Mouse (Mus musculus): Measurements from ENCODE around the gene Relb. TPM values are rescaled to one million over a fixed set of nuclear protein-coding genes. Genes with fewer than 3 reads are reported as not detected.
A peak's percentile ranks its signal among the peaks of the same experiment; 100 is the strongest.

Relb gene
- polyA plus RNA-seq, 1 experiment from 2014 or later, result 9.6 TPM

DNA sequence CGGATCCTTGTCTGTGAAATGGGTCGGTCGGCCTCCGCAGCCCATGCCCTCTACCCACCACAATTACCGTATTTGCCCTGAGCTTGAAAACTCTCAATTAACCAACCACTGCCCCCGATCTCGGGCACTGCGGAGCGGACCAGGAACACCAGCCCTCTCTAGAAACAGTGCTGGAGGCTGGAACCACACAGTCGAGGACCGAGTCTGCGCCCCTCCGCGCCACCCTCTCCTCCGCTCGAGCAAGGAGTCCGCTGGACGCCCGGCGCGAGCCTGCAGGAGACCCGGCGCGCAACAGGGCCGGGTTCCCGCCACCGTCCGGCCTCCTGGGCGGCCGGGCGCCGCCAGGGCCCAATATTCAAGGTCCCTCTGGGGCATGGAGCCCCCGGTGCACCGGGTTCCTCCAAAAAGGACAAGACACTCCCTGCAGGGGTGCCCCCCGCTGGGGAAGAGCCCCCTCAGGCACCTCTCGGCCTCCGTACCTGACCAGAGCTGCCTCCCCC, 35.3 kb upstream of the Relb start:
- Histone ChIP-seq H3K27me3 (no peaks in the 10 kb centered on the region), H3K4me2 (replicated peaks) (peak overlapping the region; percentile 93), H3K4me3 (peak overlapping the region; percentile 100), H3K9me3 (no peaks in the 10 kb centered on the region), H3K36me3 (peaks cover 19% of the 10 kb centered on the region), H3K27ac (peak overlapping the region; percentile 58; the same call in 1 of the 2 replicates), H3K9ac (peak overlapping the region; percentile 100), H3K4me1 (peaks cover 24% of the 10 kb centered on the region)
- ATAC-seq (ENCODE audit: low FRiP score, low read depth), result peak; percentile 38
- under 1% methylated on average over 37 of the region's 37 CpGs for WGBS

GRCm38 (mm10) chr7:19663940-19664339, 34.7 kb upstream of the Relb start:
- no peaks in the 10 kb centered on the region for H3K9me3 ChIP-seq
- no peaks in the 10 kb centered on the region for H3K27me3 ChIP-seq
- H3K4me1 ChIP-seq, result peaks cover 20% of the 10 kb centered on the region
- 15% methylated on average over 8 of the region's 8 CpGs for WGBS
- H3K27ac ChIP-seq, result no peak overlapping the region
- peaks cover 19% of the 10 kb centered on the region for H3K36me3 ChIP-seq
- H3K4me3 ChIP-seq, result peak overlapping the region; percentile 100
- no peak for ATAC-seq (ENCODE audit: low FRiP score, low read depth)
- H3K9ac ChIP-seq, result peak overlapping the region; percentile 100
- H3K4me2 ChIP-seq (replicated peaks), result peak overlapping the region; percentile 93

DNA sequence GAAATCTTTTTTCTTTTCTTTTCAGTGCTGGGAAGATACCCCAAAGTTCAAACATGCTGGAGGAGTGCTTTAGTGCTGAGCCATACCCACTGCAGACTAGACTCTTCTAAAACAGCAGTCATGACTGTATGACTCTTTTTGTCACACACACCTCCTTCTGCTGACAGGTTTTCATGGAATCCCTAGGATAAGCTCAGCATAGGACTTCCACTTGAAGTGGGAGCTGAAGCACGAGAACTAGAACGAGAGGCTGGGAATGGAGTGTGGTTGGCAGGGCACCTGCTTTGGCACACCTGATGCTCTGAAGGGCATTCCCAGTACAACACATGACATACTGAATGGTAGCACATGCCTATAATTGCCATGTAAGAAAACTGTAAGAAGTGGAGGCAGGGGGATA, 23.4 kb upstream of the Relb start:
- no peaks in the 10 kb centered on the region for H3K9me3 ChIP-seq
- H3K4me3 ChIP-seq, result no peak overlapping the region
- no peaks in the 10 kb centered on the region for H3K27me3 ChIP-seq
- H3K4me1 ChIP-seq, result no peaks in the 10 kb centered on the region
- no peak for ATAC-seq (ENCODE audit: low FRiP score, low read depth)
- H3K9ac ChIP-seq, result no peak overlapping the region
- WGBS, result 93% methylated on average over 2 of the region's 2 CpGs
- H3K36me3 ChIP-seq, result peaks cover 79% of the 10 kb centered on the region
- H3K4me2 ChIP-seq (replicated peaks), result no peak overlapping the region
- no peak overlapping the region for H3K27ac ChIP-seq

- ATAC-seq (ENCODE audit: low FRiP score, low read depth), result no peak
- no peak overlapping the region for H3K27ac ChIP-seq
- no peak overlapping the region for H3K9ac ChIP-seq
- H3K27me3 ChIP-seq, result no peaks in the 10 kb centered on the region
- H3K36me3 ChIP-seq, result peaks cover 89% of the 10 kb centered on the region
- no peaks in the 10 kb centered on the region for H3K9me3 ChIP-seq
- WGBS, result 88% methylated on average over 6 of the region's 6 CpGs
- H3K4me2 ChIP-seq (replicated peaks), result no peak overlapping the region
- H3K4me1 ChIP-seq, result no peaks in the 10 kb centered on the region
- no peak overlapping the region for H3K4me3 ChIP-seq
These were observed 22.0 kb upstream of the Relb start for GRCm38 (mm10) chr7:19651063-19651786.

- no peak for ATAC-seq (ENCODE audit: low FRiP score, low read depth)
- Histone ChIP-seq H3K36me3 (peaks cover 100% of the 10 kb centered on the region), H3K4me2 (replicated peaks) (no peak overlapping the region), H3K4me3 (no peak overlapping the region), H3K27me3 (no peaks in the 10 kb centered on the region), H3K27ac (no peak overlapping the region), H3K4me1 (no peaks in the 10 kb centered on the region), H3K9ac (no peak overlapping the region), H3K9me3 (no peaks in the 10 kb centered on the region)
- 94% methylated on average over 4 of the region's 4 CpGs for WGBS
These were observed 12.0 kb upstream of the Relb start for GRCm38 (mm10) chr7:19641223-19641622.

DNA sequence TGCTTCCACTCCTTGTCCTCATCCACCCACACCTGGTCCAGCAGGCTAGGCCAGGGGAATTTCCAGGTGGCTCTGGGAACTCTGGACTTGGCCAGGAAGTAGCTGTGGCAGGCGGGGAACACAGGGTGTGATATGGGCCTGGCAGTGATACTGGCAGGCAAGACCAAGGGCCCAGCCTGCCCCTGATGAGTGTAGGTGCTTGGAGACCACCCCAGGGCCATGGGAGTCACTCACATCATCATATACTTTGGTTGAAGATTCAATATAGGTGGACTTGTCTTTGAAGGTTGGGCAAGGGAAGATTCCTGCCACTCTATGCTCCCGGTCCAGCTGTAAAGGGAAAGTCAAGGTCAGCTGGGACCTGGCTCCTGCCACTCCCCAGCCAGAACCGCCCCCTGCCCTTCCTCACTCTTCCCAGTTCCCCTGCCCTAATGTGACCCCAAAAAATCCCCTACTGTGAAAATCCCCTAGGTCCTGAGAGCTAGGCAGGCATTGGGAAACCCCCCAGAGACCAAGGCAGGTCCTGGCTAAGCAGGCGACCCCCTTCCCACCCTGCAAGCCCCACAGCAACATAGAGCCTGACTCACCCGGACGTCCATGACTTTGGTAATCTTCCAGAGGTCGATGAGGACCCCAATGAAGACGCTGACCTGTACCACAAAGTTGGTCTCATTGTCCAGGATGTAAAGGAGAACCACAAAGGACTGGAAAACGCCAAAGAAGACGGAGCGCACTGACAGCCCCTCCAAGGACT, 6.0 kb upstream of the Relb start:
- Histone ChIP-seq H3K4me3 (no peak overlapping the region), H3K27ac (no peak overlapping the region), H3K36me3 (peaks cover 85% of the 10 kb centered on the region), H3K9ac (no peak overlapping the region), H3K9me3 (no peaks in the 10 kb centered on the region), H3K27me3 (no peaks in the 10 kb centered on the region), H3K4me2 (replicated peaks) (no peak overlapping the region), H3K4me1 (no peaks in the 10 kb centered on the region)
- 86% methylated on average over 11 of the region's 11 CpGs for WGBS
- no peak for ATAC-seq (ENCODE audit: low FRiP score, low read depth)

GRCm38 (mm10) chr7:19634591-19634990, 5.4 kb upstream of the Relb start:
- 94% methylated on average over 2 of the region's 2 CpGs for WGBS

GRCm38 (mm10) chr7:19633855-19634254, 4.6 kb upstream of the Relb start:
- no peak overlapping the region for H3K9ac ChIP-seq
- H3K27me3 ChIP-seq, result no peaks in the 10 kb centered on the region
- 95% methylated on average over 15 of the region's 15 CpGs for WGBS
- H3K4me3 ChIP-seq, result no peak overlapping the region
- no peak overlapping the region for H3K4me2 ChIP-seq (replicated peaks)
- H3K27ac ChIP-seq, result no peak overlapping the region
- H3K36me3 ChIP-seq, result peaks cover 71% of the 10 kb centered on the region
- H3K9me3 ChIP-seq, result no peaks in the 10 kb centered on the region
- H3K4me1 ChIP-seq, result no peaks in the 10 kb centered on the region
- ATAC-seq (ENCODE audit: low FRiP score, low read depth), result no peak

More at GRCm38 (mm10) chr7:19634591-19634990, 5.4 kb upstream of the Relb start:
- Histone ChIP-seq H3K9me3 (no peaks in the 10 kb centered on the region), H3K4me1 (no peaks in the 10 kb centered on the region), H3K27me3 (no peaks in the 10 kb centered on the region), H3K27ac (no peak overlapping the region), H3K36me3 (peaks cover 79% of the 10 kb centered on the region), H3K4me3 (no peak overlapping the region), H3K9ac (no peak overlapping the region), H3K4me2 (replicated peaks) (no peak overlapping the region)
- ATAC-seq (ENCODE audit: low FRiP score, low read depth), result no peak

- Histone ChIP-seq H3K4me3 (no peak overlapping the region), H3K9me3 (no peaks in the 10 kb centered on the region), H3K9ac (no peak overlapping the region), H3K36me3 (peaks cover 65% of the 10 kb centered on the region), H3K4me2 (replicated peaks) (no peak overlapping the region), H3K27me3 (no peaks in the 10 kb centered on the region), H3K27ac (no peak overlapping the region), H3K4me1 (no peaks in the 10 kb centered on the region)
- 88% methylated on average over 17 of the region's 17 CpGs for whole genome bisulfite sequencing
- no peak for ATAC-seq (ENCODE audit: low FRiP score, low read depth)
These were observed 4.0 kb upstream of the Relb start for GRCm38 (mm10) chr7:19633197-19633596.

DNA sequence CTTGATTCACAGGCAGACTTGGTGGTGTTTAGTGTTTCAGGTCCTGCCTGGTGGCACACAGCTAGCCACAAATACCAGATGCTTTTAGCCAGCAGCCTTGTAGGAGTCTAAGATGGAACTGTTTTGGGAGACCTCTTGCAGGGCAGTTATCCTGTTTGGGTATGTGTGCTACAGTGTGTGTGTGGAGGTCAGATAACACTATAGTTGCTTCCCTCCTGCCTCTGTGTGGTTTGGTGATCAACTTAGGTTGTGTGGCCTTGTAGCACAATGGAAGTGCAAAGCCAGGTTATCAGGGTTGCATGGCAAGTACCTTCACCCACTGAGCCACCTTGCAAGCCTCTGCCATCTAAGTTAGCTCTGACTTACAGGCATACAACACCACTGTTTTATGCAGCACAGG, 3.5 kb upstream of the Relb start:
- Histone ChIP-seq H3K9ac (no peak overlapping the region), H3K4me1 (no peaks in the 10 kb centered on the region), H3K36me3 (peaks cover 60% of the 10 kb centered on the region), H3K27ac (no peak overlapping the region), H3K9me3 (no peaks in the 10 kb centered on the region), H3K4me2 (replicated peaks) (no peak overlapping the region), H3K27me3 (no peaks in the 10 kb centered on the region), H3K4me3 (no peak overlapping the region)
- no peak for ATAC-seq (ENCODE audit: low FRiP score, low read depth)

DNA sequence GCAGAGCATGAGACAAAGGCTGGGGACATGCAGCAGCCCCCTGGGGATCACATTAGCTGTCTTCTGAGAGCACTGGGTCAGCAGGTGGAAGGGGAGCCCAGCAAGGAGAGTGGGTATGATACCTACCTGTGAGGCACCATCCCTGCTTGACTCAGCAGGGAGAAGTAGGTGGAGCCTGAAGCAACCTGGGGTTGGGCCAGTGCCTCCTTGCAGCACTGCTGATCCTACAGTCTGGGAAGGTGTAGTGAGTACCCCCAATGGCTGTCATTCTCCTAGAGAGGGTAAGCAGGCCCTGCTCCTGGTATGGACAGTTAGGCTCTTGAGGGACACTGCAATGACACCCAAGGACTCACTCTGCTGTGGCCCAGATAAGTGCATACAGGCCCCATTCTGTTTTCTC, 3.0 kb upstream of the Relb start:
- no peak overlapping the region for H3K27ac ChIP-seq
- no peak overlapping the region for H3K9ac ChIP-seq
- H3K27me3 ChIP-seq, result no peaks in the 10 kb centered on the region
- H3K36me3 ChIP-seq, result peaks cover 55% of the 10 kb centered on the region
- no peak overlapping the region for H3K4me2 ChIP-seq (replicated peaks)
- H3K9me3 ChIP-seq, result no peaks in the 10 kb centered on the region
- H3K4me1 ChIP-seq, result no peaks in the 10 kb centered on the region
- ATAC-seq (ENCODE audit: low FRiP score, low read depth), result no peak
- no peak overlapping the region for H3K4me3 ChIP-seq

DNA sequence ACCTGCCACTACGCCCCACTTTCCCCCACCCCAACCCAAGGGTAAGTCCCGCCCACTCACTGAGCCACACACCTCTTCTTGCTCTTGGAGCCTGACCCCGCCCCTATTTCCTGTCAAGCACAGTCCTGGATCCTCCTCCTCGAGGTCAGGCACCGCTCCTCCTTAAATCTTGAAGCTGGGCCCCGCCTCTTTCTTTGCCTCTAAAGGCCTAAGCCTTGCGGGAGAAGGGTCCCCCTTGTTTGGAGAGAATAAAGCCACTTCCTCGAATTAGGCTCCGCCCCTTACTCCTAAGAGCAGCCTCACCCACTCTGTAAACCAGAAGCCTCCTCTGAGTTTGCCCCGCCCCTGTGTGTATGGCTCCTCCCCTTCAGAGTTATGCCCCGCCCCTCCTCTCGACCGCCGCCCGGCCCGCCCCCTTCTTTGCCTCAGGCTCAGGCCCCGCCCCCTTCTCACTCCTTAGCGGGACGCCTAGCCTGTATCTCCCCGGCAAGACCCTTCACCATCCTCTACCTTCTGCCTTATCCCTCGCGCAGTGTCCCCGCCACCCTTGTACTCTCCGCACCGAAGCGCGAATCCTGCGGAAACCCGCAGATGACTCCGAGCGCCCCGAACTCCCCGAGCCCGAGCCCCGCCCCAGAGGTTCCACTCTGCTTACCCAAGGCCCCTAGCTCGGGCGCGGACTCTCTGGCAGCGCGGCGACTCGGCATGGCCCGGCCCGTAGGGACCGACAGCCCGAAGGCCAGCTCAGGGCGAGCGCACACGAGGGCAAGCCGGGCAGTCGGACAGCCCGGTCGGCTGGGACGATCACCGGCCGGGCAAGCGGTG, 490 bp downstream of the Relb start:
- WGBS, result 2% methylated on average over 57 of the region's 57 CpGs
- H3K4me1 ChIP-seq, result no peaks in the 10 kb centered on the region
- peak overlapping the region; percentile 70 for H3K9ac ChIP-seq
- H3K4me3 ChIP-seq, result peak overlapping the region; percentile 81
- H3K4me2 ChIP-seq (replicated peaks), result peak overlapping the region; percentile 91
- peaks cover 20% of the 10 kb centered on the region for H3K36me3 ChIP-seq
- H3K9me3 ChIP-seq, result no peaks in the 10 kb centered on the region
- H3K27me3 ChIP-seq, result no peaks in the 10 kb centered on the region
- ATAC-seq (ENCODE audit: low FRiP score, low read depth), result peak; percentile 89
- peak overlapping the region; percentile 87 for H3K27ac ChIP-seq
